In genomic region chr2:129315831-129316230, GRCm38 (mm10) we compare ENCODE assay signal across 24 mouse cellular contexts. TPM values are rescaled to one million over a fixed set of nuclear protein-coding genes. Genes with fewer than 3 reads are reported as not detected.
A peak's percentile ranks its signal among the peaks of the same experiment; 100 is the strongest.
DNase-seq lines count a peak whose midpoint lies in the region; ATAC-seq and TF ChIP-seq lines count a peak whose summit lies in the region.
"Had no signal": no experiment of that assay in that cellular context is flagged by ENCODE, and none has a peak within 500 bp of the region (broad histone marks: within the 10 kb centered on the region; RNA-seq: fewer than 3 reads in every experiment).

No protein-coding gene starts in this region.

- no peak for TF ChIP-seq CTCF in lung, adult 2 months (IDR thresholded peaks at IDR 0.05; ENCODE audit: insufficient read depth, low read length)

- H3K4me3 ChIP-seq in lung, adult 2 months (replicated peaks; ENCODE audit: extremely low read depth, low read depth, low read length) = no peak overlapping the region
- H3K4me3 ChIP-seq: erythroblast, embryonic 14.5 days had no signal

- 49% methylated on average over 4 of the region's 4 CpGs for WGBS in lung, adult 2 months

- DNase-seq in lung, adult 18-20 months = peak; percentile 31 to 53
- DNase-seq in lung, adult 2 months = no peak
- DNase-seq in cerebellum, adult 9-11 months = no peak
- no peak for DNase-seq in right cerebral cortex, postnatal 4 days
- DNase-seq in kidney, adult 9 months = no peak
- no peak for DNase-seq in urinary bladder, postnatal 4 days (ENCODE audit: low spot score in 2 of 2)
- DNase-seq: adrenal gland, adult 8-10 months; cerebellum, adult 11-12 months; heart, postnatal 4 days; kidney, adult 2 months; kidney, postnatal 25 days; liver; midbrain, embryonic 14.5 days; thymus, postnatal 36 days had no signal

- no peak for TF ChIP-seq POLR2A in lung, adult 2 months (IDR thresholded peaks at IDR 0.05; ENCODE audit: borderline replicate concordance, extremely low read depth, low read depth, low read length)

- no peaks in the 10 kb centered on the region for H3K4me1 ChIP-seq in lung, adult 2 months (ENCODE audit: control insufficient read depth, insufficient read depth, low read length)

- ATAC-seq in common myeloid progenitor, adult 5-6 weeks (replicated peaks; ENCODE audit: low read depth, poor library complexity, severe bottlenecking) = peak; percentile 38; the same call in 1 of the 2 replicates
- peak; percentile 78 for ATAC-seq in megakaryocyte, adult 5-6 weeks (ENCODE audit: poor library complexity, severe bottlenecking)
- ATAC-seq: forebrain, embryonic 14.5 days; hindbrain, embryonic 16.5 days had no signal

RNA-seq across cellular contexts. Expression of gene Il1a, which starts 6.1 kb away (rescaled TPM):
- 1.3 and 2.7 TPM in 2 replicates for polyA plus RNA-seq in lung, adult 2 months (2012; rRNA removed)
- total RNA-seq in common myeloid progenitor, adult 5-6 weeks (2017) = not detected in 2 replicates
- not detected in 2 replicates for total RNA-seq in megakaryocyte, adult 5-6 weeks (2015)
- total RNA-seq in megakaryocyte, adult 5-6 weeks (2017) = 0.15 TPM in 1 of 2 replicates, not detected in the other
- total RNA-seq: adrenal gland, adult 8-10 months; gastrocnemius, postnatal 4 days had no signal
- polyA plus RNA-seq: embryonic facial prominence, embryonic 11.5 days; erythroblast, embryonic 14.5 days; G1E; kidney, adult 2 months; neural tube, embryonic 11.5 days had no signal

RNA-seq across cellular contexts. Expression of gene Ckap2l, which starts 18.8 kb away (rescaled TPM):
- 0.12 and 0.60 TPM in 2 replicates for polyA plus RNA-seq in lung, adult 2 months (2012; rRNA removed)
- total RNA-seq in common myeloid progenitor, adult 5-6 weeks (2017) = 69.3 and 78.5 TPM in 2 replicates
- 87.4 and 94.5 TPM in 2 replicates for total RNA-seq in megakaryocyte, adult 5-6 weeks (2015)
- total RNA-seq in megakaryocyte, adult 5-6 weeks (2017) = 63.0 and 74.2 TPM in 2 replicates

RNA-seq across cellular contexts. Expression of gene Il1b, which starts 55.1 kb away (rescaled TPM):
- 3.1 and 7.1 TPM in 2 replicates for polyA plus RNA-seq in lung, adult 2 months (2012; rRNA removed)
- 1.0 and 1.4 TPM in 2 replicates for total RNA-seq in common myeloid progenitor, adult 5-6 weeks (2017)
- 25.9 and 27.7 TPM in 2 replicates for total RNA-seq in megakaryocyte, adult 5-6 weeks (2015)
- 15.8 and 16.8 TPM in 2 replicates for total RNA-seq in megakaryocyte, adult 5-6 weeks (2017)
- total RNA-seq: layer of hippocampus, postnatal 10 days had no signal
- polyA plus RNA-seq: erythroblast, embryonic 14.5 days; forebrain, embryonic 14.5 days; hindbrain, embryonic 16.5 days; midbrain, embryonic 14.5 days; neural tube, embryonic 11.5 days had no signal

Comparison
In these comparisons a context has a peak if more than half of its experiments do, and no peak if none do; other contexts are left out.
1. DNase-seq: peak in lung, adult 18-20 months (2 of 2); none in lung, adult 2 months (single experiment), cerebellum, adult 9-11 months (single experiment), right cerebral cortex, postnatal 4 days (single experiment), kidney, adult 9 months (single experiment) and urinary bladder, postnatal 4 days (0 of 2).